In the genomic region with DNA sequence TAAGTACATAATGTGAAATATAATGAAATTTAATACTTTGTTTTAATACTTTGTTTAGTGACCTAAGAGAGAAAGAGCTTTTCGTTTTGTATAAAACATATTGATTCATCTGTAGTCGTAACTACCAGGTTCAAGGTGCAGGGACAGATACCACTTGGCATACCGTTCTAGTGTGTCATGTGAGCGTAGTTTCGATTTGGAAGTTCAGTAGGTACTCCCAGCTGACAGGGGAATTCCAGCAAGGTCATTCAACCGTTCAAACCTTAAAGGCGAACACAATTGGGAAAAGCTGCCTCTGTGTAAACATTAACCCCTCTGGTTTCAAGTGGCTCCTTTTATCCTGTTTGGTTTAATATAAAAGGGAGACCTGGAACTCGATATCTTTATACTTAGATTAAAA, we compare ENCODE assay signal across 10 mouse cellular contexts. TPM values are rescaled to one million over a fixed set of nuclear protein-coding genes. Genes with fewer than 3 reads are reported as not detected.
A peak's percentile ranks its signal among the peaks of the same experiment; 100 is the strongest.
DNase-seq lines count a peak whose midpoint lies in the region; ATAC-seq and TF ChIP-seq lines count a peak whose summit lies in the region.
"Had no signal": no experiment of that assay in that cellular context is flagged by ENCODE, and none has a peak within 500 bp of the region (broad histone marks: within the 10 kb centered on the region; RNA-seq: fewer than 3 reads in every experiment).

No protein-coding gene starts in this region.

- H3K27me3 ChIP-seq in G1E (ENCODE audit: insufficient read depth, low read length): no peaks in the 10 kb centered on the region
- no peaks in the 10 kb centered on the region for H3K27me3 ChIP-seq in intestine, postnatal 0 days (replicated peaks; ENCODE audit: control insufficient read depth, insufficient read depth, low read length)
- H3K27me3 ChIP-seq in liver, embryonic 13.5 days: no peaks in the 10 kb centered on the region

- peak overlapping the region; percentile 57 for H3K27ac ChIP-seq in intestine, postnatal 0 days (ENCODE audit: low read depth, low read length)
- no peak overlapping the region for H3K27ac ChIP-seq in liver, embryonic 13.5 days

- H3K4me1 ChIP-seq in G1E (ENCODE audit: insufficient read depth, low read depth, low read length): peaks cover 23% of the 10 kb centered on the region
- peaks cover 5% of the 10 kb centered on the region; the same call in 1 of the 2 replicates for H3K4me1 ChIP-seq in intestine, postnatal 0 days (replicated peaks; ENCODE audit: control insufficient read depth, insufficient read depth, low read length)
- peaks cover 11% of the 10 kb centered on the region for H3K4me1 ChIP-seq in liver, embryonic 13.5 days (replicated peaks)

- no peak for TF ChIP-seq CTCF in G1E (IDR thresholded peaks at IDR 0.05; ENCODE audit: low read depth, low read length)
- no peak for TF ChIP-seq CTCF in intestine, postnatal 0 days (IDR thresholded peaks at IDR 0.05; ENCODE audit: low read depth)

- no peak for ATAC-seq in G1E (ENCODE audit: extremely low read depth, insufficient number of reproducible peaks, low FRiP score, poor library complexity, severe bottlenecking)
- ATAC-seq in intestine, postnatal 0 days: peak; percentile 86
- ATAC-seq in liver, embryonic 13.5 days (ENCODE audit: low read depth): peak; percentile 56
- ATAC-seq: inflammation-experienced regulatory T-cells, adult 6 months had no signal

- intact Hi-C loops in heart, postnatal 25 days (cut with DNase I): no loop called here

- DNase-seq in heart, adult 11 months: peak; percentile 76
- DNase-seq in heart, postnatal 25 days (ENCODE audit: low spot score): no peak
- no peak for DNase-seq in G1E (ENCODE audit: low spot score)
- DNase-seq in liver, embryonic 13.5 days: no peak
- no peak for DNase-seq in left cerebral cortex, adult 11 months (ENCODE audit: low spot score)
- DNase-seq in cerebellum, adult 8-10 months: no peak
- no peak for DNase-seq in layer of hippocampus, adult 9-11 months
- DNase-seq: cerebellum, adult 11 months had no signal

- peak overlapping the region; percentile 30; the same call in 1 of the 2 replicates for H3K4me2 ChIP-seq in intestine, postnatal 0 days (replicated peaks; ENCODE audit: low read depth)
- H3K4me2 ChIP-seq in liver, embryonic 13.5 days: no peak overlapping the region

- H3K9ac ChIP-seq in intestine, postnatal 0 days (ENCODE audit: low read depth, low read length): no peak overlapping the region
- H3K9ac ChIP-seq in liver, embryonic 13.5 days: no peak overlapping the region

- no peaks in the 10 kb centered on the region for H3K36me3 ChIP-seq in G1E (replicated peaks)
- H3K36me3 ChIP-seq in intestine, postnatal 0 days (ENCODE audit: control insufficient read depth, insufficient read depth): no peaks in the 10 kb centered on the region
- no peaks in the 10 kb centered on the region for H3K36me3 ChIP-seq in liver, embryonic 13.5 days

- peak overlapping the region; percentile 40; the same call in 1 of the 2 replicates for H3K4me3 ChIP-seq in G1E (ENCODE audit: low read depth, low read length)
- no peak overlapping the region for H3K4me3 ChIP-seq in intestine, postnatal 0 days (ENCODE audit: low read depth, low read length)
- no peak overlapping the region for H3K4me3 ChIP-seq in liver, embryonic 13.5 days (replicated peaks)

- H3K9me3 ChIP-seq in G1E (replicated peaks): no peaks in the 10 kb centered on the region
- H3K9me3 ChIP-seq in intestine, postnatal 0 days (ENCODE audit: control insufficient read depth): no peaks in the 10 kb centered on the region
- no peaks in the 10 kb centered on the region for H3K9me3 ChIP-seq in liver, embryonic 13.5 days (replicated peaks)

- WGBS in intestine, postnatal 0 days: 23% methylated on average over 8 of the region's 8 CpGs
- 64% methylated on average over 8 of the region's 8 CpGs for WGBS in liver, embryonic 13.5 days (ENCODE audit: insufficient replicate concordance)

RNA-seq across cellular contexts. Expression of a gene that starts 24.5 kb away (rescaled TPM):
- under 1 TPM; 0.81 to 0.89 TPM for total RNA-seq in heart, postnatal 25 days (2021)
- total RNA-seq in G1E (2014; fragmentation: Nextera tagmentation) (0.45 and 0.68 TPM in 2 replicates), G1E (2017) (0.12 and 0.16 TPM in 2 replicates)
- polyA plus RNA-seq in G1E (2012): 0.01 TPM in 2 replicates
- 4.7 and 5.6 TPM in 2 replicates for polyA plus RNA-seq in intestine, postnatal 0 days (2015; fragmentation: Nextera tagmentation; extraction: Ambion mirVana)
- 0.35 TPM in 2 replicates for polyA plus RNA-seq in liver, embryonic 13.5 days (2015; fragmentation: Nextera tagmentation; extraction: Ambion mirVana)

RNA-seq across cellular contexts. Expression of a gene that starts 31.0 kb away (rescaled TPM):
- total RNA-seq in heart, postnatal 25 days (2021): 10 to 100 TPM; 12.1 to 13.8 TPM
- total RNA-seq in G1E (2014; fragmentation: Nextera tagmentation) (not detected in 2 replicates), G1E (2017) (0.11 TPM in 1 of 2 replicates, not detected in the other)
- 0.01 TPM in 1 of 2 replicates, not detected in the other for polyA plus RNA-seq in G1E (2012)
- 36.4 and 38.3 TPM in 2 replicates for polyA plus RNA-seq in intestine, postnatal 0 days (2015; fragmentation: Nextera tagmentation; extraction: Ambion mirVana)
- 5.9 and 6.4 TPM in 2 replicates for polyA plus RNA-seq in liver, embryonic 13.5 days (2015; fragmentation: Nextera tagmentation; extraction: Ambion mirVana)
